Mouse (Mus musculus) brown adipose tissue, adult 24 weeks (tissue): ENCODE measurements at regions not wholly inside any gene's neighbourhood (a gene's known extent, or its start where the extent isn't known, plus 50 kb on each side); places are given as distances from the start of the nearest gene placed in this dataset.

ENCODE experiments used
- H3K27ac ChIP-seq: fragments of 200-500 bp; replicated peaks from 2 replicates; pipeline ENCODE4 v1.5.1; 2012; ENCODE audit warnings: low read depth, mild to moderate bottlenecking, low read length
- H3K4me1 ChIP-seq: fragments of 200-500 bp; 2 replicates; pipeline ENCODE4 v1.6.1; 2012; ENCODE audit warnings: low read length, mixed read lengths; ENCODE audit not compliant: control insufficient read depth, insufficient read depth, insufficient read length
- H3K4me3 ChIP-seq: fragments of 200-500 bp; 2 replicates; pipeline ENCODE4 v1.5.1; 2012; ENCODE audit warnings: low read depth, mild to moderate bottlenecking, low read length, moderate library complexity; ENCODE audit not compliant: insufficient read depth

GRCm38 (mm10) chr6:67113686-67114278 is 76.5 kb upstream of the Gadd45a start:
- no peak overlapping the region for H3K27ac ChIP-seq
- H3K4me1 ChIP-seq: no peaks in the 10 kb centered on the region; the same call in 1 of the 2 replicates
- no peak overlapping the region for H3K4me3 ChIP-seq

- Histone ChIP-seq H3K4me1 (no peaks in the 10 kb centered on the region; the same call in 1 of the 2 replicates), H3K27ac (no peak overlapping the region), H3K4me3 (no peak overlapping the region)
Observed at GRCm38 (mm10) chr6:67113261-67113660, 76.0 kb upstream of the Gadd45a start.

- H3K27ac ChIP-seq: no peak overlapping the region
- H3K4me3 ChIP-seq: no peak overlapping the region
Observed at GRCm38 (mm10) chr6:67112311-67112710, 75.1 kb upstream of the Gadd45a start.

DNA sequence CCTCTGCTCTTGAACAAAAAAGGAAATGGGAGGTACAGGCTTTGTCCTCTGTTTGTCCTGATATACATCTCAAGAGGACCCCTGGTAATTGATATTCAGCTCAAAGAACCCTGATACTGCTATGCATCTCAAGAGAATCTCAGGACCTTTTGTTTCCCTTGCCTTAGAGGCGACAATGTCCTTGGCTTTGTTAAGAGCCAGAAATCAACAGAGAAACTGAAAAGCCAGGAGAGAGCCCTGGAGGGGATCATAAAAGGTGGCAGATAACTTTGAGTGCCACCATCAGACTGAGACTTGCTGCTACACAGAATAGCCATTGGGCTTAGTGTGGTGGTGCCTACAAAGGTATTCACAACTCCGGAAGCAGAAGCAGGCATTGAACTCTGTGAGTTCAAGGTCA is 74.3 kb upstream of the Gadd45a start:
- Histone ChIP-seq H3K27ac (no peak overlapping the region), H3K4me3 (no peak overlapping the region), H3K4me1 (no peaks in the 10 kb centered on the region; the same call in 1 of the 2 replicates)

More at GRCm38 (mm10) chr6:67112311-67112710, 75.1 kb upstream of the Gadd45a start:
- H3K4me1 ChIP-seq: no peaks in the 10 kb centered on the region; the same call in 1 of the 2 replicates

DNA sequence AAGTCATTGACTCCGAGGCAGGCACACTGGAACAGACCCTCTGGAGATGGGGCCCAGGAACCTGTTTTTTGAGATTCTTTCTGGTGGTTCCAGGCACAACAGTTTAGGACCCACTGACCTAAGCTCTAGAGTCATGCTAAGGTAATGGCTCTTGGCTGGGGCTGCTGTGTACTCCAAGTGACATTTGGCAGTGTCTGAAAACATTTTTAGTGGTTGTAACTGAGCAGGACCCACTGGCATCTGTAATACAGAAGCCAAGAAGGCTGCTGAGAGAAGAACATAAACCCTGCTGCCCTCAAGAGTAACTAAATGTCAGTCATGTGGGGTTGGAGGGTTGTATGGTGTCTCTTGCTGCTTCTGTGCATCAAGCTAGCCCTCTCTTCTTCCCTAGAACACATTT is 73.1 kb upstream of the Gadd45a start:
- Histone ChIP-seq H3K4me1 (no peaks in the 10 kb centered on the region; the same call in 1 of the 2 replicates), H3K27ac (no peak overlapping the region), H3K4me3 (no peak overlapping the region)

- Histone ChIP-seq H3K27ac (no peak overlapping the region), H3K4me3 (no peak overlapping the region), H3K4me1 (no peaks in the 10 kb centered on the region; the same call in 1 of the 2 replicates)
Observed at GRCm38 (mm10) chr6:67109774-67110173, 72.5 kb upstream of the Gadd45a start.

GRCm38 (mm10) chr6:67107517-67107916 is 70.3 kb upstream of the Gadd45a start:
- Histone ChIP-seq H3K4me1 (peaks cover 4% of the 10 kb centered on the region; the same call in 1 of the 2 replicates), H3K27ac (no peak overlapping the region), H3K4me3 (no peak overlapping the region)

DNA sequence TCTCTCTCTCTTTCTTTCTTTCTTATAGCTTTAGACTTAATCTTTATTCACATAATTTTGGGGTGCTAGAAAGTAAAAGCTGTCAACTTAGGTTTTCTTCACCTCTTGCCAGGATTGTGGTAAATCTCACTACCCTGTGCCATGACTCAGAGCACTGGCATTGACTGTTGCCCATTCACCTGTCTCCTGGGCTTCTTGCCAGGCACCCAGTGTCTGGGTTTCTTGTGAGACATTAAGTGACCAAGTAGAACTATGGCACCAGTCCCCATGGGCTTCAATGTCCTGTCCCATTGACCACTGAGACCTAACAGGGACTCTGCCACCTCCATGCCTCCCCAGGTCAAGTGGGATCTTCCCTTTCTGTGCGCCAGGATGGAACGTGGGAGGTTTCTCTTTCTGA is 69.2 kb upstream of the Gadd45a start:
- H3K4me1 ChIP-seq: peaks cover 8% of the 10 kb centered on the region
- no peak overlapping the region for H3K27ac ChIP-seq
- H3K4me3 ChIP-seq: no peak overlapping the region

DNA sequence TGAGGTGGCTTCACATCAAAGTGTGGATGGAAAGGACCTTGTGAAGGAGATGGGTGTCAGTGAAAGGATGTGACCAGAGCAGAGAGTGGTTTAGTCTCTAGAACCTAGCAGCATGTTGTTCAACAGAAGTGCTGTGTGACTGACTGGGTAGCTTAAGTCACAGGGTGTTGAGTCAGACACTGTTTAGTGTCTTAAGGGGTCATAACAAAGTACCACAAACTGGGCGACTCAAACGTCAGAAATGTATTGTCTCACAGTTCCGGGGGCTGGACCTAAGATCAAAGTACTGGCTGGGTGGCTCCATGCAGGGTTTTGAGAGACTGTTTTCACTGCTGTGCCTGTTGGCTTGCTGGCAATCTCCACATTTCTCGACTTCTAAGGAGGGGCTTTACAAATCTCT is 68.1 kb upstream of the Gadd45a start:
- H3K27ac ChIP-seq: no peak overlapping the region
- H3K4me3 ChIP-seq: no peak overlapping the region
- H3K4me1 ChIP-seq: peaks cover 8% of the 10 kb centered on the region

DNA sequence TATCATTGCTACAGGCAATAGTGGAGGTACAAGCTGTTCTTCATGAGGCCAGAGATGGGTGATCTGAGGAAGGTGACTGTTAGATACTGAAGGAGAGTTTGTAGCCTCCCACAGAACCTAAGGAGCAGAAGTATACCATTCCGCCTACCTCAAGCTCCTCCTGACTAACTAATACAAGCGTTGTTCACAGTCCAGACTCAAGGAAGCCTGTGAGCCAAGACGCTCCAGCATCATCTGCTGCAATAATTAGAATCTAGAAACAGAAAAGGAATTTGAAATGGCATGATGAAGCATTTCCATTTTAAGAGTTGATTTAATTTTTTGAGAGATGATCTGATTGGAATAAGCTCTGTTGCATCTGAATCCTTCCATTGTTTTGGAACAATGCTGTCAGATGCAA is 66.9 kb upstream of the Gadd45a start:
- no peak overlapping the region for H3K27ac ChIP-seq
- H3K4me3 ChIP-seq: no peak overlapping the region
- H3K4me1 ChIP-seq: peaks cover 8% of the 10 kb centered on the region

GRCm38 (mm10) chr6:67102541-67103134 is 65.4 kb upstream of the Gadd45a start:
- Histone ChIP-seq H3K4me1 (peaks cover 8% of the 10 kb centered on the region), H3K4me3 (no peak overlapping the region), H3K27ac (peak overlapping the region; percentile 59)

- H3K4me1 ChIP-seq: peaks cover 8% of the 10 kb centered on the region
- H3K27ac ChIP-seq: no peak overlapping the region
- no peak overlapping the region for H3K4me3 ChIP-seq
Observed at GRCm38 (mm10) chr6:67102014-67102413, 64.8 kb upstream of the Gadd45a start.

DNA sequence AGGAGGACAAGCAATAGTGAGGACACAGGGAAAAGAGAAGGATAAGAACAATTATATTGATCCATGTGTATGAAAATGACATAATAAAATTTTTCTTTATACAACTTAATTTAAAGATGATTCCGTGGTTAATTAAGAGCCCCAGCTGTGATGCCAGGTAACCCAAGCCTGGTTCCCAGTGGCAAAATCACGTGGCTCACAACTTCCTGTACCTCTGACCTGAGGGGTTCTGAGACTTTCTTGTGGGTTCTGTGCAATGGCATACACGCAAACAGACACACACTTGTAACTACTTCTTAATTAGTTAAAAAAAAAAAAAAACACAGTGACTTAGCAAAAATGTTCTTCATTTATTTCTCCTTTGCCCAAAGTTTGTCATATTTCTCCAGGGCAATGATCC is 57.2 kb upstream of the Gadd45a start:
- Histone ChIP-seq H3K4me1 (no peaks in the 10 kb centered on the region), H3K4me3 (no peak overlapping the region), H3K27ac (no peak overlapping the region)

- Histone ChIP-seq H3K27ac (no peak overlapping the region), H3K4me1 (no peaks in the 10 kb centered on the region), H3K4me3 (no peak overlapping the region)
Observed at GRCm38 (mm10) chr6:67093128-67093527, 55.9 kb upstream of the Gadd45a start.

DNA sequence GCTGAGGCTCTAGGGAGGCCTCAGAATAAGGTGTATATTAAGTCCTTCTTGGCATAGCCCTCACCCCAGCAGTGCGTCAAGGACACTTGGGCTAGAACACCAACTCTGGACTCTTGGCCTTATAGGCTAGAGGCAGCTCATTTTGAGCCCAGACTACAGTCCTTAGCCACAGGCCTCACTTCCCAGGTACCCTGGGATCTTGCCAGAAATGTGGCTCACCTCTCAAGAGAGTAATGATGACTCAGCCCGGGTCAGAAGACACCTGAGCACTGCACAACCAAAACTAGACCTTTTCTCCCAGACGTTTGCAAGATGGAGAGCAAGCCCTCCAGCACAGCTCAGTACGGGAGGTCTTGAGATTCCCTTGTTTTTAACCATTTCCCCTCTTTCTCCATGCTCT is 52.9 kb upstream of the Gadd45a start:
- H3K4me3 ChIP-seq: no peak overlapping the region
- H3K4me1 ChIP-seq: peaks cover 2% of the 10 kb centered on the region; the same call in 1 of the 2 replicates
- no peak overlapping the region for H3K27ac ChIP-seq

DNA sequence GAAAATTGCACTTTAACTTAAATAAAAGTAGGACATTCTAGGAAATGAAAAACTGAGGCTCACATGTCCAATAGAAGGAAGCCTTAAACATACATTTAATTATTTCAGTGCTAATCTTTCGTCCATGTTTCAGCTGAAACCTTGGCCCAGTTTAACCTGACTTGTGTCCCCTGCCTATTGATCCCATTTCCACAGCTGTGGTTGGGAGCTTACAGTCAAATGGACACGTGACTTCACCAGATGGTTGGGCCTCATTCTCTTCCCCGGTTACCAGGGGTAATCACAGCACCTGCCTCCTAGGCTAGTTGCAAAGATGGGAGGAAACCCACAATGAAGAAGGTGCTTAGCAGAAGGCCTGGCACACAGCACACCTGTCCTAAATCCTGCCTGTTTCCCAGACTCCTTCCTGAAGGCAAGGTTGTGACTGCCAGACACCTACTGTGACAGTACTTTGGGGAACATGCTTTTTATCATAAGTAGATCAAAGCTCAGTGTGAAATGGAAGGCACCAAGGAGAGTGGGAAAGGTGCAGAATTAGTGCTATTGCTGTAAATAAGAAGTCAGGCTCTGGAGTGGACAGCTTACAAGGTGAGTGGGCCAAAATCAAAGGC is 52.4 kb upstream of the Gadd45a start:
- Histone ChIP-seq H3K27ac (no peak overlapping the region), H3K4me3 (no peak overlapping the region), H3K4me1 (peaks cover 2% of the 10 kb centered on the region; the same call in 1 of the 2 replicates)
